Mouse (Mus musculus) 3134 (cell line): ENCODE results near the gene Gm47985.
A peak's percentile ranks its signal among the peaks of the same experiment; 100 is the strongest.

Source experiments
- DNase-seq: peaks from one replicate; pipeline ENCODE4 v3.0.0-alpha.2; 2011; ENCODE audit warnings: low spot score; ENCODE audit not compliant: insufficient read length; ENCODE audit errors: extremely low read depth

The Gm47985 gene

DNA sequence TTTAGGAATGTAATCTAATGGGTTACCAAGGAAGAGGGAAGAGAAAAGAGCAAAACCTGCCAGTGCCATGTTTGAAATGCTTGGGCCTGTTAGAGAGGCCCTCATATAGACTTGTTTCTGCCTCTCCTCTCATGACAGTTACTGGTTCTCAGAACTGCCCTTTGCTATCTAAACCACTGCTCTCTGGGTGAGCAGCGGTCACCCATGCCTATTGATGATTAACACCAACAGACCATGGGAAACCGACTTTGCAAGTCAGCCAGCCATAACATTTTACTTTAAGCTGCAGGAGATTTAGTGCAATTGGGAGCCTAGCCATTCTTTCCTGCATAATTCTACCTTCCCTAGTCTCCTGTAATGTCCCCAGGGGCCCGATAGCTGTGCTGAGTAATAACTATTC, 34.1 kb downstream of the Gm47985 start:
- DNase-seq, result no peak

DNA sequence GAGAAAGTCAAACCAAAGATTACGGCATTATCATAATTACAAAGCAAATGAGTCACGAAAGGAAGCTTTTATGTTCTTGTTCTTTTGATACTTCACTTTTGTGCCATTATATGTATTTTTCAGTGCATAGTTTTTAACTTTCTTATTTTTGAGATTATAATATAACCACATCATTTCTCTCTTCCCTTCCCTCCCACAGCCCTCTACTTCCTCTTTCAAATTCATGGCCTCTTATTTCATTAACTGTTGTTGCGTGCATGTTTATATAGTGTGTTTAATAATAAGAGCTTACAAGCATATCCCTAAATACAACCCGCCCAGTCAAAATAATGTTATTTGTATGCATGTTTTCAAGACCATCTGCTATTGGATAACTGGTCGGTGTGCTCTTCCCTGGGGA, 36.7 kb downstream of the Gm47985 start:
- DNase-seq, result no peak

DNA sequence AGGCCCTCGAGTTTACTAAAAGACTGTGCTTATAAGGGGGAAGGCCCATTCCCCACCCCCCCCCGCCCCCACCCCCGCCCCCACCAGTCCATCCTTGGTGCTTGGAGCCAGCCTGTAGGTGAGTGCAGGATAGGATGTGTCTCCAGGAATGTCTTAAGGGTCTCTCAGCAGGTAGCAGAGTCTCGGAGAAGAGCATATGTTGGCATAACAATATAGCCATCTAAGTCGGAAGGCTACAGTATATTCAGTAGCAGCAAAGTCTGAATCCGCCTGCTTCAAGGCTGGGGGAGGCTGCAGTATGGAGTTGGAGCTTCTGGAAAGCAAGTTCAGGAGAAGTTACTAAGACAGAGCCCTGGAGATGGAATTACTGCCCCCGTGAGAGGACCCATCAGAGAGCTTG, 37.8 kb downstream of the Gm47985 start:
- no peak for DNase-seq

DNA sequence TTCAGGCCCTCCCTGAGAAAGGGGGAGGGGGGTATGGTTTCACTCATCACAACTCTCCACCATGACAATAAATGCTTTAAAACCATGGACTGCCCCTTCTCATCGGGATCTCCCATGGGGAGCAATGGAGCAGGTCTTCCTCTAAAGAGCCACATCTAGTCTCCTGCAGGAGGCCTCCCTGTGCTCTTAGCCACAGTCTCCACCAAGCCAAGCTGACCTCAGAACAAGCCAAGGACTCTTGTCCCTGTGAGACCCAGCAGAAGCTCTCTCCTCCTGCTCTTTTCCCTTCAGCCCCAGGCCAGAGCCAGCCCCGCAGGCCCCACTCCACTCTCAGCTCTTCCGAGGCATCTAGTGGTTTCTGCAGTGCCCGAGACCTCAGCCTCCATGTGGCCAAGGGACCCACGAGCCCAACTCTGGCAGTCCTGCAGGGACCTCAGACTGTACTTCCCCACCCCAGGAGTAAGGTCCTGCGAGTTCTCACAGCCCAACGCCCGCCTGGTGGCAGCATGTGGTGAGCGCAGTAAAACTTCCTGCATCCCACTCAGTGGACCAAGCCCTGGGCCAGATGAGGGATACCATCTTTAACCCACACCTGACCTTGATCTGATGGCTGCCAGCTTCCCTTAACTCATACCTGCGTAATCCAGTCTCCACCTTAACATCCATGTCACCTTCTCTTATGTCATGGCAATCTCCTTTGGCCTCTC, 40.4 kb downstream of the Gm47985 start:
- DNase-seq, result no peak

DNA sequence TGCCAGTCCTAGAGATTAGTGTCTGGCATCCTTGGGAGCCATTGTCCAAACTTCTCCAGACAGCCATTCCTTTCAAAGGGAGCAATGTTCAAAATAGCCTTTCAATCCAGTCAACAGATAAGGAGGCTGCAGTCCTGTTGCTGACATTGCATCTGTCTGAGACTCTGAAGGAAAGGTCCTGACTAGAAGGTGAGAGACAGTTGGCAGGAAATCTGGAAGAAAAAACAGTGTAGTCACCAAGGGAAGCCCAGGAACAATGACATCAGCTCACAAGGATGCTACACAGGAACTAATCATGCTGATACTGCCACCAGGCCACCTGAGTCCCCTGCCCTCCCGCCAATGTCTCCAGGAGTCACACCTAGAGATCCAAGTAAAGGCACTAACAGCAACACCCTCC, 41.0 kb downstream of the Gm47985 start:
- no peak for DNase-seq

DNA sequence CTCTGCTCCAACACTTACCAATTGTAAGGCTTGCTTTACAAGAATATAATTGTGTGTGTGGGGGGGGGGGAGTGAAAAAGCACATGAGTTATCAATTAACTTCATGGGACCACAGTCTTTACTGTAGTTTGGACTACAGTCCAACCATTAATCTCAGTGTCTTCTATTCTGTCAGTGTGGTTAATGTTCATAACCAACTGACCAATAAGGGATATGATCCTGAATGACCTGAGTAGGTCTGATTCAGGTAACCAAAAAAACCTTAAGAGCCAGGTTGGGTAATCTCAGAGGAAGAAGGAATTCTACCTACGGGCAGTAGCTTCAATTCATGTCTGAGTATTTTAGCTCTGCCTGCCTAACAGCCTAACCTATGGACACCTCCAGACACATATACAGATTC, 42.2 kb downstream of the Gm47985 start:
- no peak for DNase-seq

DNA sequence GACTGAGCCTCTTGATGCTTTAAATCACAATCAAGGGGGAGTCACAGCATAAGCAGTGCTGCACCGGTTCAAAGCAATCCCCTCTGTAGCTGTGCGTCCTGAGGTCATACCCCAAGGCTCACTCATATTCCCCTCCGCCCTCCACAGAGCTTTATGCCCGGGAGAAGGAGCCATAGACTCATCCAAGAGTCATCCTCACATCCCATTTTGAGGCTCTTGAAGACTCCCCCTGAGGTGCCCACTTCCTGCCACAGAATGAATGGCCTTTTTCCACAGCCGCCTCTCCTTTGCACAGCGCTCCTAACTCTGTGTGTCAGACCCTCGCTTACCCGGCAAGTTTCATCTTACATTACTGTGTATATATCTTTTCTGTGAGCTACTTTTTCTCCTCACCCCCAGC, 45.2 kb downstream of the Gm47985 start:
- peak; percentile 26 for DNase-seq

DNA sequence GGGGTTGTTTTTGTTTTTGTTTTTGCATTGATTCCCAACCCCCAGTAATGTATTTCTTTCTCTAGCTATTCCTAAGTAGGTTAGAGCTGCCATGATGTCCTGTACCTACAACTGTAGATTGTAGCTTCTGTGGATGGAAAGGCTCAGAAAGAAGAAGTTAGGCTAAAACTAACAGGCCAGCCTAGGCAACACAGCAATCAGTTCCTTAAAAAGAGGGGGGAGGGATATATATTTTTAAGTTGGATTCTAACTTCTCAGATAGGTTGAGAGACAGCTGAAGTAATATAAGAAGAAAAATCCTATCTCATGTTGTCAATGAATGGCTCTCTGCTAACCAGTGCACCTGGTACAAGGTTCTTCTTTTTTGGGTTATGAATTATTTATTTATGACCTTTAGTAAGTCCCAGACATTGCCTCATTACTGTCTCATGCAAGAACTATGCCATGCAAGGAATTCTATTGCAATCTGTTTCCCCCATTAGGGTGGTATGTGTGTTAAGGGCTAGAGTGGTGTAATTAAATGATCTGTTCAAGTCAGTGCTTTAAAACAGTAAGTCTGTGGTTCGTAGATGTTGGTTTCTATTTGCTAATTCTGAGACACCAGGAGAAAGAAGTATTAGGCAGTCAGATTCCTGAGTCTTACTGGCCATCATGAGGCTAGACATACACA, 46.1 kb downstream of the Gm47985 start:
- DNase-seq, result no peak

DNA sequence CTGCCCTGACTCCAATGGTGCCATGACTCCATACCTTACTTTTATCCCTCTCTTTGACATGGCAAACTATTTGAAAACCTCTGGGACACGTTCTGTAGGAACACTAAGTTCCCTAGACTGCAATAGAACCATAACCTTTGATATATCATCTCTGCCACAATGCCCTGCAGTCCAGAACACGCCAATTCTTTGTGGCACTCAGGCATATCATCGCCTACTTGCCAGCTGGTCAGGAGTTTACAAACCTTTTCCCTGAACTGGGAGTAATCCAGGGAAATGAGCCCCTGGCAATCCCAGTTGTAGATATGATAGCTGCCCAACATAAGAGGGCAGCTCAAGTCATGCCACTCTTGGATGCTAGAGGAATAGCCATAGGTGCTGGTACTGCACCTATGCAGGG, 50.0 kb downstream of the Gm47985 start:
- no peak for DNase-seq

DNA sequence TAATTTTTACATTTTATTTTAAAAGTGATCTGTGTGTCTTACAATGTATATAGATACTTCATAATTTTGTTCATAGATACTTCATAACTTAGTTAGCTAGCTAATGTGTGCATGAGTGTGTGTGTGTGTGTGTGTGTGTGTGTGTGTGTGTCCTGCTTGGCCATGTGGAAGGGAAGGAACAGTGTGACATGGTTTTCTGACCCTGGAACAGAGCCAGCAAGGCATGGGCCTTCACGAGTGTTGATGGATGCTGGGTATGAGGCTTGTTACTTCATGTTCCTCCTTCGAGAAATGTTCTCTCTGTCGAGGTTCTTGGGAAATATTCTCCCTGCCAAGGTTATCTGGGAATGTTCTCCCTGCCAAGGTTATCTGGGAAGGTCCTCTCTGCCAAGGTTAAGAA, 51.4 kb downstream of the Gm47985 start:
- DNase-seq, result no peak
